Mouse (Mus musculus) embryonic facial prominence, embryonic 10.5 days (tissue): ENCODE results near the gene Ccdc157. TPM values are rescaled to one million over a fixed set of nuclear protein-coding genes. Genes with fewer than 3 reads are reported as not detected.
A peak's percentile ranks its signal among the peaks of the same experiment; 100 is the strongest.
"Not testable (repeated sequence)": the region's sequence is repeated elsewhere in the genome, so short reads cannot be mapped to it uniquely, and the experiment has no call there.

Experiments
- DNase-seq: peaks from one replicate; pipeline ENCODE4 v3.0.0-alpha.2; 2017; ENCODE audit warnings: low spot score
- H3K27ac ChIP-seq: fragments of 300-500 bp; sonication (generic); replicated peaks from 2 replicates; pipeline ENCODE4 v1.5.1; 2016; ENCODE audit warnings: mild to moderate bottlenecking
- H3K27me3 ChIP-seq: fragments of 300-500 bp; sonication (generic); replicated peaks from 2 replicates; pipeline ENCODE4 v1.6.1; 2016; ENCODE audit warnings: low read depth, mild to moderate bottlenecking; ENCODE audit not compliant: poor library complexity, severe bottlenecking
- H3K36me3 ChIP-seq: fragments of 300-500 bp; sonication (generic); replicated peaks from 2 replicates; pipeline ENCODE4 v1.6.1; 2016; ENCODE audit warnings: mild to moderate bottlenecking, moderate library complexity
- H3K4me1 ChIP-seq: fragments of 300-500 bp; sonication (generic); 2 replicates; pipeline ENCODE4 v1.6.1; 2016
- H3K4me3 ChIP-seq: fragments of 300-500 bp; sonication (generic); 2 replicates; pipeline ENCODE4 v1.5.1; 2016; ENCODE audit warnings: mild to moderate bottlenecking, moderate library complexity
- H3K9me3 ChIP-seq: fragments of 300-500 bp; sonication (generic); 2 replicates; pipeline ENCODE4 v1.6.1; 2016; ENCODE audit warnings: mild to moderate bottlenecking
- WGBS: fragments of 180-500 bp; shearing (Covaris S2); methylation state at CpG from one replicate; pipeline ENCODE4 v1.1.7; 2016; 5-methylcytosine and 5-hydroxymethylcytosine counted together
- polyA plus RNA-seq: library from polyadenylated mRNA; unstranded; fragments of >200 nt; fragmentation: Nextera tagmentation; extraction: Ambion mirVana; gene quantifications from 2 replicates; pipeline ENCODE4 v1.2.1, GENCODE M21; 2016

Gene Ccdc157
- polyA plus RNA-seq, 1 experiment from 2014 or later: 8.0 TPM

DNA sequence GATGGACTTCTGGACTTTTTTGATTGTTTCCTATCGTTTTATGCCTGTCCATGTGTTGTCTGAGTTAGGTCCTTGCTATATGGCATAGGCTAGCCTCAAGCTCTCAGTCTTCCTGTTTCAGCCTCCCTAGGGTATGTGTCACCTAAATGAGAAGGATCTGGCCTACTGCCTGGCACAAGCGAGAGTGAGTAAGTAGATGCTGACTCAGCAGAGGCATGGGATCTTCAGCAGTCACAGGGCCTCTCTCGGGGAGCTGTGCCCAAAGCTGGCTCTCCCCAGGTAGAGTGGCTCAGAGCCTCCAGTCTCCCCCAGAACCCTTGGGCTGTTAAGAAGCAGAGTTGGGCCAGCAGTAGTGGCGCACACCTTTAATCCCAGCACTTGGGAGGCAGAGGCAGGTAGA is 17.7 kb downstream of the Ccdc157 start:
- WGBS: 89% methylated on average over 4 of the region's 4 CpGs
- peaks cover 77% of the 10 kb centered on the region for H3K36me3 ChIP-seq

DNA sequence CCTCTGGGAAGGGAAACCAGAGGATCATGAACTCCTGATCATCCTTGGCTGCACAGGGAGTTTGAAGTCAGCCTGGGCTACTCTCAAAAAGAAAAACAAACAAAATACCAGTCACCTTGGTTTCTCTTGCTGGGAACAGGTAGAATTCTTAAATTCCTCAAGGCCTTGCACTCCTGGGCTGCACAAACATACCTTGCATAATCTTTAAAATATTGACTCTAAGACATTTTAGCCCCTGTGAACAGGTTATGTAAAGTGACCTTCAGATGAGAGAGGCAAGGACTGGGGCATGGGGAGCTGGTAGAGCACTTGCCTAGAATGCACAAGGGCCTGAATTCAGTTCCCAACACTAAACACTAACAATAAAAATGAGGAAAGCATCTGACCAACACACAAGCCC is 18.6 kb downstream of the Ccdc157 start:
- no peak for DNase-seq
- Histone ChIP-seq H3K36me3 (peaks cover 81% of the 10 kb centered on the region), H3K4me3 (no peak overlapping the region)

More for the DNA sequence above, 17.7 kb downstream of the Ccdc157 start:
- Histone ChIP-seq H3K4me1 (no peaks in the 10 kb centered on the region), H3K4me3 (no peak overlapping the region), H3K27ac (no peak overlapping the region), H3K9me3 (no peaks in the 10 kb centered on the region), H3K27me3 (no peaks in the 10 kb centered on the region)
- no peak for DNase-seq

DNA sequence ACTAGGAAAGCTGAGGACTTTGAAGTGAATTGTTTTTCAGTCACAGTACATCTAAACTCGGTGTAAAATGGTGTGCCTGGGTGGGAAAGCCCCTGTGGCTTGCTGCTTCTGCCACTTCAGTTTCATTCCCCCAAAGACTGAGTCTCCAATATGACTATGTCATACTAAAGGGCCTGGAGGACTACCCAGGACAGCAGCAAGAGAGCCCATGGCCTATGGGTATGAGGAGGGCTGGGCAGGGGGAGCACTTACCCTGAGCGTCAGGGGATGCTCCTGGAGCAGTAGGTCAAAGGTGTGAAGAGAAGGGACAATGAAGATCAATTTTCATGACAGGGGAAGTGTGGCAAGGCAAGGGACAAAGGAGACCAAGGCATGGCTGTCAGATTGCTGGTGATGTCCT is 21.1 kb downstream of the Ccdc157 start:
- 78% methylated on average over 2 of the region's 2 CpGs for WGBS
- peaks cover 19% of the 10 kb centered on the region for H3K4me1 ChIP-seq
- no peaks in the 10 kb centered on the region for H3K27me3 ChIP-seq
- H3K36me3 ChIP-seq: peaks cover 75% of the 10 kb centered on the region
- H3K9me3 ChIP-seq: no peaks in the 10 kb centered on the region
- no peak overlapping the region for H3K4me3 ChIP-seq
- no peak for DNase-seq
- H3K27ac ChIP-seq: no peak overlapping the region

More for the DNA sequence above, 18.6 kb downstream of the Ccdc157 start:
- Histone ChIP-seq H3K4me1 (peaks cover 4% of the 10 kb centered on the region), H3K27ac (no peak overlapping the region), H3K27me3 (no peaks in the 10 kb centered on the region), H3K9me3 (no peaks in the 10 kb centered on the region)

DNA sequence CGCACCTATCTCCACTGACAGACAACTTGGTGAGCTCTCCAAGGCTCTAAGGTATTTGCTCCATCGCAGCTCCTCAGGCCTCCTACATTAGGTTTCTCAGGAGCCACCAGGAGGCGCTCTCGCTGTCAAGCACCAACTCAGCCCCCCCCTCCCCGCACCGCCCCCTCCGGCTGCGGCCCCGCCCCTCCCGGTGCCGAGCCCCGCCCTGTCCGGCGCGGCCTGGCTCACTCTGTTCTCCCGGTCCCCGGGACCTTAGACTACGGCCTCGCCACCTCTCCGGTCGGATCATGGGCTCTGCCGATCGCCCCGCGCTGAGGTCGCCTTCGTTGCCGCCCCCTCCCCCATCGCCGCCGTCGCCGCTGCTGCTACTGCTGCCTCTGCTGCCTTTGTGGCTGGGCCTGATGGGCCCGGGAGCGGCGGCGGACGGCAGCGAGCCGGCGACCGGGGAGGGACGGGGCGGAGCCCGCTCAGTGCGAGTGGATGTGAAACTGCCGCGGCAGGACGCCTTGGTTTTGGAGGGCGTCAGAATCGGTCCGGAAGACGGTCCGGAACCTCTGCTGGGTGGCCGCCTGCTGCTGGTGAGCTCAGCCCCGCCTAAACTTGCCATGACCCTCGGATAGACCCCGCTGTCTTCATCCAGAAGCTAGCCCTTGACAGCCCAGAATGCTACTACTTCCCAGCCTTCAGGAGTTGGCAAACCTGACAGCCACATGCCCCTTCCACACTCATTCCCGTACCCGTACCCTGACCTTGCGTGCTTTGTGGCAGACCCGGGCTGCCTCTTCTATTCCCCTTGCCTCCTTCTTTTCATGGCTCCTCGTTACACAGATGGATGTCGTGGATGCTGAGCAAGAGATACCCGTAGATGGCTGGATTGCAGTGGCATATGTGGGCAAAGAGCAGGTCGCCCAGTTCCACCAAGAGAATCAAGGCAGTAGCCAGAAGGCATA is 24.8 kb downstream of the Ccdc157 start, which contains the start of gene Rnf215:
TSS of gene Rnf215 (plus strand) at position 217 of the 950 bp plus-strand sequence.
- WGBS: 2% methylated on average over 66 of the region's 66 CpGs
- Histone ChIP-seq H3K36me3 (peaks cover 38% of the 10 kb centered on the region), H3K27me3 (no peaks in the 10 kb centered on the region), H3K4me3 (peak within 1 kb of the TSS; percentile 66), H3K4me1 (peaks cover 24% of the 10 kb centered on the region), H3K27ac (peak within 1 kb of the TSS; percentile 90), H3K9me3 (no peaks in the 10 kb centered on the region)
- peak; percentile 94 for DNase-seq

DNA sequence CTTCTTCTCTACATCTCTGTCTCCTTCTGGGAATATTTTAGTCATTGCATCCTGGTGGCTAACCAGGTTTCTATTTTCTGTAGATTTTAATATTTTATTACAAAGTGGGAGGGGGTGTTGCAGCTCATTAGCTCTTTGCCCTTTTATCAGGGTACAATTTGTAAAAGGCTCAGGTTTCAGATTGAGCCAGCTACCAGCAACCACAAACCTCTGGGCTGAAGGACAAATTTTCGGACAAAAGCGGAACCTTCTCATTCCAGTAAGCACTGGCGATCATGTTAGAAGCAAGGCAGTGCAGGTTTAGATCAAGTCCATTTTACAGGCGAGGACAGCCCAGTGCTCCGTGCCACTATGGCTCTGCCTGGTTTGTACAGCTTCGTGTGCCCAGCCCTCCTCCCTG is 25.7 kb downstream of the Ccdc157 start:
- Histone ChIP-seq H3K4me3 (peak overlapping the region; percentile 66), H3K36me3 (peaks cover 30% of the 10 kb centered on the region), H3K9me3 (no peaks in the 10 kb centered on the region), H3K4me1 (peaks cover 24% of the 10 kb centered on the region), H3K27ac (no peak overlapping the region), H3K27me3 (no peaks in the 10 kb centered on the region)
- WGBS: 62% methylated on average over 6 of the region's 6 CpGs
- no peak for DNase-seq

DNA sequence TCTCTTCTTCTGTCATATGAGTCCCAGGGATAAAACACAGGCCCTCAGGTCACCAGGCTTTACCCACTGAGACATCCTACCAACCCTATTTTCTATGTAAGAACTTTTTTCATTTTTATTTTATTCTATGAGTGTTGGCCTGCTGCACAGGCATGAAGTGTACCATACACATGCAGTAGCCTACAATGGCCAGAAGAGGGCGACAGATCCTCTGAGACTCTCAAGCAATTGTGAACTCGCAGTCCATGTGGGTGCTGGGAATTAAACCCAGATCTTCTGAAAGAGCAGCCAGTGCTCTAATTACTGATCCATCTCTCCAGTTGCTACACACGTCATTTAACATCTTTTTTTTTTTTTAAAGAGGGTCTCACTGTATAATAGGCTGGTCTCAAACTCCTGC is 26.6 kb downstream of the Ccdc157 start:
- no peak for DNase-seq
- H3K36me3 ChIP-seq: peaks cover 20% of the 10 kb centered on the region
- 58% methylated on average over 3 of the region's 3 CpGs for WGBS
- H3K4me3 ChIP-seq: no peak overlapping the region
- H3K4me1 ChIP-seq: peaks cover 24% of the 10 kb centered on the region
- H3K27me3 ChIP-seq: no peaks in the 10 kb centered on the region
- H3K9me3 ChIP-seq: no peaks in the 10 kb centered on the region
- H3K27ac ChIP-seq: no peak overlapping the region

DNA sequence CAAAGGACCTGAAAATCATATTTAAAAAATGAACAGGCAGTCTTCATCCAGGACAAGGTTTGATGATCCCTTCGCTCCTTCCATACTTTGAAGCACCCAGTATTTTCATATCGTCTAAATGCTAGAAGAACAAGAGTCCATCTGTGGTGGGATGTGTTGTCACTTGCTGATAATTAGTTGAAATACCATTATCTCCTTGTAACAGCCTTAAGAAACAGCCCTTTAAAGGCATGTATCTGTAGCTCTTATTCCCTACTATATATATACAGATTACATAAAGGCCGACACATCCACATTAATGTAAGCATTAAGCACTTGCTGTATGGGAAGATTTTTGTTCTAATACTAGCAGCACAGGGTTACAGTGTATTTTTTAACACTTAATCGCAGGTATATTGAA is 31.6 kb downstream of the Ccdc157 start:
- 92% methylated on average over 4 of the region's 4 CpGs for WGBS
- not testable (repeated sequence) for H3K27me3 ChIP-seq, H3K27ac ChIP-seq, H3K4me1 ChIP-seq, H3K36me3 ChIP-seq, DNase-seq, H3K4me3 ChIP-seq, H3K9me3 ChIP-seq

DNA sequence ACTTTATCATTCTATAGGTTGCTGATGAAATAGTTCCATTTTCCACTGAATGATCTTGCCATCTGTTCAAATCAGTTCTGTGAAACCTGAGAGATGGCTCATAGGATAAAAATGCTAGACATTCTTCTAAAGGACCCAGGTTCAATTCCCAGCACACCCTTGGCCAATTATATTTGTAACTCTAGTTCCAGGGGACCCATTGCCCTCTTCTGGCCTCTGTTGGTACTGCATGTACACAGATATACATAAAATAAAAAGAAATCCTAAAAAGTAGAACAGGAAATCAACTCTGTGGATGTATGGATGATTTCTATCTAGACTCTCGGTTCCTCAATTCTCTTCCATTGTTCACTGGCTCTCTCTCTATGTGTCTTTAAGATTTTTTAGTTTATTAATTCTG is 33.0 kb downstream of the Ccdc157 start:
- Histone ChIP-seq H3K27ac (no peak overlapping the region), H3K27me3 (no peaks in the 10 kb centered on the region), H3K4me1 (peaks cover 5% of the 10 kb centered on the region; the same call in 1 of the 2 replicates), H3K4me3 (no peak overlapping the region), H3K9me3 (peaks cover 6% of the 10 kb centered on the region; the same call in 1 of the 2 replicates), H3K36me3 (no peaks in the 10 kb centered on the region)
- no peak for DNase-seq
- WGBS: 90% methylated on average over 1 of the region's 1 CpGs

DNA sequence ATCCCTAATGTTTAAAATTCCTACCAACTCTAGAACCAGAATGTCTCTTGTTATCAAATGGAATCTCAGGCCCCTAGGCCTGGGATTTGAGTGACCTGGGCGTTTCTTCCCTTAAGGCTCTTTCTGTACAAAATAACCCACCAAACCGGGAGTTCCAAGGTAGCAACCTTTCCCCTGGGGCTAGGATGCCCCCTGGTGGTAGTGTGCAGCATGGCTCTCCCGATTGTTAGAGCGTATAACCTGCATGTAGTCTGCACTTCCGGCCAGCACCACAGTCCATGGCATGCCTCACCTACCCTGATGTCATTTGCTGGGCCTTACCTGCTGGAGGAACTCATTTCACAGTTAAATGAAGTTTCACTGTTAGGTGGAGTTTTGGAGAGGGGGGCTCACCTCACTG is 36.2 kb downstream of the Ccdc157 start:
- Histone ChIP-seq H3K36me3 (no peaks in the 10 kb centered on the region), H3K9me3 (peaks cover 6% of the 10 kb centered on the region; the same call in 1 of the 2 replicates), H3K4me1 (peaks cover under 1% of the 10 kb centered on the region; the same call in 1 of the 2 replicates), H3K27me3 (peaks cover 23% of the 10 kb centered on the region), H3K27ac (no peak overlapping the region), H3K4me3 (no peak overlapping the region)
- WGBS: 62% methylated on average over 5 of the region's 5 CpGs
- DNase-seq: peak; percentile 50

DNA sequence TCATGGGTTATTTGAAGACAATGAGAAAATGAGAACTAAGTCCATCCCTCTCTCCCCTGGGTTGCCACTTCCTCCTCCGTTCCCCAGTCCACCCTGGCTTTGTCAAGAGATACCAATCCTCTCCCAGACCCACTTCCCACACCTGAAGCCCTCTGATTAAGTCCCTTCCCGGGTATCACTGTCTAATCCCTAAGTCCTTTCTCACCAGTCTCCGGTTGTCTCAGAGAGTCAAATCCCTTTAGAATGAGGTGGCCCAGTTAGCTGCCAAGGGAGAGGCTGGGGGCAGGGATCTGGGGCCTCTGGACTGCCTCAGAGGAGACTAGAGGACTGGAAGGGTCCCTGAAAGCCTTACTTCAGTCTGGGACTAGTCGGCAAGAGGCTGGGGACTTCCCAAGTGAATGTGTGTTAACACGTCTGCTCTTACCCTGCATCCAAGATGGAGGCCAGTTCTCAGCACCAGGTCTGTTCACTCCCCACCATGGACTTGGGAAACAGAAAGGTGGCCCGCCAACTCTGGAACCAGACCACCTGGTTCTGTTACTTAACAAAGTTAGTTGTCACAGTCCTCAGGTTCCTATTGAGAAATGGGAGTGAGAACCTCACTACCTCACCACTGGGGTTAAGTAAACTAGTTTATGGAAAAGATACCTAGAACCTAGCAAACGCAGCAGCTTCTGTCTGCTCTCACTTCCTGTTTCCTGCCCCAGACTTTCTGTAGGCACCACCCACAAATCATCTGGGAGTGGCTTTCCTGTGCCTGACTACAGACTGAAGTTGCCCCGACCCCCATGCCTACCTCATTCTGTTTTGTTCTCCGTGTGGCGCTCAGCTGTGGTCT is 37.1 kb downstream of the Ccdc157 start, which contains the start of gene Sec14l2:
TSS of gene Sec14l2 (minus strand) at position 674 of the 838 bp plus-strand sequence.
- H3K27ac ChIP-seq: no peak within 1 kb of the TSS
- H3K4me3 ChIP-seq: no peak within 1 kb of the TSS
- H3K27me3 ChIP-seq: peaks cover 33% of the 10 kb centered on the region
- peaks cover 10% of the 10 kb centered on the region for H3K4me1 ChIP-seq
- WGBS: 71% methylated on average over 10 of the region's 10 CpGs
- H3K36me3 ChIP-seq: no peaks in the 10 kb centered on the region
- H3K9me3 ChIP-seq: peaks cover 6% of the 10 kb centered on the region; the same call in 1 of the 2 replicates
- DNase-seq: no peak

DNA sequence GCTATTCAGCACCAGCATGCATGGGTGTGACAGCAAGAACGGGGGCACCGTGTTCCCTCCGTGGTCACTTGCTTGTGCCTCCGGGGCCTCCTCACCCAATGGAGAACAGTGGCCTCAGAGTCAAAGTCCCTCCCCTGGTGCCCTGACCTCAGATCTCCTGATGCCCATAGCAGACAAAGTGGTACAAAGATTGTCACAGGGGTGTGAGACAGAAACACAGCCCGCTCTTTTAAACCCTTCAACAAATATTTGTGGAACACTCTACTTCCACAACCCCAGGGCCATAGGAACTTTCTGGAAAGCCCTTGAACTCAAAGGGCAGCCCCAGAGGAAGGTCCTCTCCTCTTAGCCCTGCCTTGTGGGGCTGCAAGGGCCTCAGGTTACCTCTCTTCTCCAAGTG is 37.9 kb downstream of the Ccdc157 start:
- H3K36me3 ChIP-seq: no peaks in the 10 kb centered on the region
- peaks cover 6% of the 10 kb centered on the region; the same call in 1 of the 2 replicates for H3K9me3 ChIP-seq
- H3K27me3 ChIP-seq: peaks cover 40% of the 10 kb centered on the region
- no peak overlapping the region for H3K27ac ChIP-seq
- WGBS: 83% methylated on average over 5 of the region's 5 CpGs
- peaks cover 17% of the 10 kb centered on the region for H3K4me1 ChIP-seq
- DNase-seq: no peak
- H3K4me3 ChIP-seq: no peak overlapping the region

DNA sequence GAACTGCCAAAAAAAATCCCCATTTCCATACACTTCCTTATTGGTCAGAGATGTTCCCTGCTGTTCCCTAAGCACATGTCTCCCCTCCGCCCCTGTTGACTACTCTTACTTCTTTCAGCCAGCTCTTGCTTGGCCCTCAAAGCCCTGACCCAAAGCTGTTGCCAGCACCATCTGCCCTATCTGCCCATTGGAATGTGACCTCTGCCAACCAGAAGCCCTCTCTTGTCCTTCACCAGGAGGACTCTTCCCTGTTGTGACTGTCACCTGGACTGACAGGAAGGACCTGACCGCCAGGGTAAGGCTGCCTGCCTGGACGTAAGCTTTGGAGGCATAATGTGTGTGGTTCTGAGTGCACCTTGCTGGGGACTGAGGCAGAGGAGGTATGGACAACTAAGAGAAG is 38.4 kb downstream of the Ccdc157 start:
- 75% methylated on average over 3 of the region's 3 CpGs for WGBS
- no peak overlapping the region for H3K4me3 ChIP-seq
- peaks cover 17% of the 10 kb centered on the region for H3K4me1 ChIP-seq
- DNase-seq: no peak
- peaks cover 6% of the 10 kb centered on the region; the same call in 1 of the 2 replicates for H3K9me3 ChIP-seq
- H3K36me3 ChIP-seq: no peaks in the 10 kb centered on the region
- peaks cover 45% of the 10 kb centered on the region for H3K27me3 ChIP-seq
- H3K27ac ChIP-seq: no peak overlapping the region
